Mouse (Mus musculus) gonadal fat pad, adult 2 months (tissue): ENCODE data around the gene Fads1. TPM values are rescaled to one million over a fixed set of nuclear protein-coding genes. Genes with fewer than 3 reads are reported as not detected.
A peak's percentile ranks its signal among the peaks of the same experiment; 100 is the strongest.
"Not testable (repeated sequence)": the region's sequence is repeated elsewhere in the genome, so short reads cannot be mapped to it uniquely, and the experiment has no call there.

ENCODE experiments used
- DNase-seq: peaks from one replicate; pipeline ENCODE4 v3.0.0-alpha.2; 2012; ENCODE audit warnings: low read depth
- polyA plus RNA-seq: library from polyadenylated mRNA; depleted of rRNA; stranded (reverse); fragments of >200 nt; gene quantifications from 2 replicates; pipeline ENCODE4 v1.2.3, GENCODE M21; 2012; rRNA removed

Fads1 gene
- polyA plus RNA-seq: 111 and 198 TPM in 2 replicates

DNA sequence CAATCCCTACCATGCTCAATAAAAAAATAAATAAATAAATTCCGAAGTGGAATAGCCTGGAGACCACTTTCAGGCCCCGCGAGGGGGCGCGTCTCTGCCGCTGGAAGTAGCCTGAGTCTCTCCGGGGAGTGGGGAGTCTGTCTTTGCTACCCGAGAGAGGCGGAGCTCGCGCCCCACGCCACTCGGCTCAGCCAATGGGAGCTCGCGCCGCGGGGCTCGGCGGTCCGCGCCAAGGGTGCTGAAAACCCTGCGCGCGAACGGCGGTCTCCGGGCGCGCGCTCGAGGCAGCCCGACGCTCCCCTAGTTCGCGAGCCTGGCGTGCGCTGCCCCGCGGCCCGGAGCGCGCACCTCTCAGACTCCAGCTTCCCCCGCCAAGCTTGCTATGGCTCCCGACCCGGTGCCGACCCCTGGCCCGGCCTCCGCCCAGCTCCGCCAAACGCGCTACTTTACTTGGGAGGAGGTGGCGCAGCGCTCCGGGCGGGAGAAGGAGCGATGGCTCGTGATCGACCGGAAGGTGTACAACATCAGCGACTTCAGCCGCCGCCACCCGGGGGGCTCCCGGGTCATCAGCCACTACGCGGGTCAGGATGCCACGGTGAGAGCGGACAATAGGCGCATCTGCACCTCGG is at the start of gene Fads1:
Fads1 (plus strand) TSS at position 219 of the 629 bp plus-strand sequence.
- no peak for DNase-seq

DNA sequence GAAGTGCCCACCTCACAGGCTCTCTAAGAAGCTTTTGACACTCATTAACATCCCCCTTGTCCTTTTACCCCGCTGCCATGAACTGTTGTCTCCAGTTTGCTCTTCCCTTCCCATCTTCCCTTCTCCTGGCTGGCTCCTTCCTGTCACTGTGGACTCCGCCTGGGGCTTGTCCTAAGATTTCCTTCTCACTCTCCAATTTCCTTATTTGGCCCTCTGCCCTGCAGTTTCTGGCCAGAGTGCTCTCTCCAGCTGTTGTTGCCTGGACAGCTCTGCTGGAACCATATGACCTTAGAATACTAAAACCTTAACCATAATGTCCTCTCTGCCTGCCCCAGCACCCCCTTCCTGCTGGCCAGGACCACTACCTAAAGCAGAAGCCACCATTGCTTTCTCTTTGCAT is 48.0 kb upstream of the Fads1 start:
- no peak for DNase-seq

DNA sequence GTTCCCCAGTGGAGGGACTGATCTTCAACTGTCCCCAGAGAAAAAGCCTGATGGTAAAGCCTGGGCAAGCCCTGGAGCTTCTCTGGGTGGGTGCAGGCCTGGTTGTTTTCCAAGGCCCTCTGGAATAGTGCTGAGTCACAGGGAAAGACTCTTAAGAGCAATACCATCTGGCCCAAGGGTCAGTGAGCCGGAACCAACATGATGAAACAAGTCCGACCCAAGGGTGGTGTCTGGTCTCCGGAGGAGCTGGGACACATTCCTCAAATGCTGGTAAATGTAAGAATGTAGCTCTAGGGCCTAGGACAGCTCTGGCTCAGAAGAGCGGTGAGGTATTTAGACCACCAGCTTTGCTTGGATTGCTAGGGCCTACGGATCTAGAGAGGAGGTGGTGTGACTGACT is 45.3 kb upstream of the Fads1 start:
- DNase-seq: no peak

DNA sequence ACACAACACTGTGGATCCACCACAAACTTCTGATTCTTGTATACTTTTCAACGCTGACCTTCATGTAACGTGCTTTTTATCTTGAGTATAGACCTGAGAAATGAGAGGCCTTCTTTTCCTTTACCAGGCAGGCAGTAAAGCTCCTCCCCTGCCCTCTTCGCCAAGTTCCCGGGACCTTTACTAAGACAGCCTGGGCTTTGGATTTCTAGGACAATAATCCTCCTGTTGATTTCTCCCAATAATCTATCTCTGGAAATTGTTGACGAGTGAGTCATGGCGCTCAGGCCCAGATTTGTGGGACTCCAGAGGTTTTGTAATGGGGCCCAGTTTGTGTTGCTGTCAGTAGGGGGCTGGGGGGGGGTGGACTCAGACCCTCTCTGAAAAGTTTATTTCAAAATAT is 43.0 kb upstream of the Fads1 start:
- no peak for DNase-seq

DNA sequence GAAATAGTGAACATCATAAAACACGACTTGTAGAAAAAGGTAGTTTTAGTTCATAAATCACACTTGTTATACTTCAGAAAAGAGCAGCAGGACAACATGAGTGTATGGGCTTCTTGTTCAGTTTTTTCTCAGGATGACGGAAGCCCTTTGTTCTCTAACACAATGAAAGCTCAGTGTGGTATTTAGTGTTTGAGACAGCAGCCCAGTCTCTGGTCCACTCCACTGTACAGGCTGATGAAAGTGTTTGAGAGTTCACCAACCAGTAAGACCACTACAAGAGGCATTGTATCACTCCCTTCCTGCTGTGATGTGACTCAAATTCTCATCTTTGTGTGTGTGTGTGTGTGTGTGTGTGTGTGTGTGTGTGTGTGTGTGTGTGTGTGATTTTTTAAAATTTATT is 39.0 kb upstream of the Fads1 start:
- no peak for DNase-seq

DNA sequence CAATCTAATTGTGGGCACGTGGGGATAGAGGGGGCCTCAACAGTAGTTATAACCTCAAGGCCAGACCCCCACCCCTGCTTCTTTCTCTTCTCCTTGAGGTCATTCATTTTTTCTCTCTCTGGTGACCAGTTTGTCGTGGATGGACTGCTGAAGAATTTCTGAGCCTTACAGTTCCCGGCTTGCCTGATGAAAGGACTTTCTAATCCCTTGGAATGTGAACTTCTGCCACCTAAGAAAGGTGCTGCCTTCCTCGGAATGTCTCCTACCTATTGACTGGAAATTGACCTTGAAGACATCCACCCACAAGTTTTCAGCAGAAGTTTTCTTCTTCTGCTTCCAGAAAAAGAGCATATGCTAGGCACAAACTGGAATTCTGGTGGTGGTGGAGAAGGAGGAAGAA is 38.2 kb upstream of the Fads1 start:
- DNase-seq: no peak

DNA sequence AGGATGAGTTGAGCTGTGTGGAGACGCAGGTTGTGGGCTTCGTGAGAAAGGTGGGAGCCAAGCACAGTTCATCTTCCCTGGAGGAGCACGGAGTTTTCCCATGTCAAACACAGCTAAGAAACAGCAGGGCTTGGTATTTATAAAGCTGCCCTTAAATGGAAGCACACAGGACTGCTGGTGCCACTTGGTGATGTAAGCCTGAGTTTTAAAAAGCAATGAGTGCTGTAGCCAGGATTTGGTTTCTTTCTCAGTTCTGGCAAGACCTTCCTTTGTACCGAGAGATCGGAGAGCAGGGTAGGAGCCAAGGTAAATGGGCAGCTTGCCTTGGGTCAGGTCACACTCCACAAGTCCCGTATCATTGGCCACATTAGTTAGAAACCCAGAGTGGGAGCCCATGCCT is 34.1 kb upstream of the Fads1 start:
- no peak for DNase-seq

DNA sequence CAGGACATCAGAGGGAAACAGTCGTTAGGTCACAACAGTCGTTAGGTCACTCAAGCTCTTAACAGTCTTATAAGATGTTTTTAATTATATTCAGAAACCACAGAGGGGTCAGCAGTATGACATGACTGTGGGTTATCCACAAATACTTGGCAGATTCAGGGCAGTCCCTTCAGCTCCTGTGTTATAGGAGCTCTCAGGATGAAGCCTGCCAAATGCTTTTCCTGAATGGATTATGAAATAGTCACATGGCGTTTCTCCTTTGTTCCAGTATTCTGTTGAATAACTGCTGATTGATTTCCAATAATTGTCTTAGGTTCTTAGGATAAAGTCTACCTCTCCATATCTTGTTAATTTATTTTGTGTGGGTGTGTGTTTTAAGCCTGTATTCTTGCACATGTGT is 33.5 kb upstream of the Fads1 start:
- no peak for DNase-seq

DNA sequence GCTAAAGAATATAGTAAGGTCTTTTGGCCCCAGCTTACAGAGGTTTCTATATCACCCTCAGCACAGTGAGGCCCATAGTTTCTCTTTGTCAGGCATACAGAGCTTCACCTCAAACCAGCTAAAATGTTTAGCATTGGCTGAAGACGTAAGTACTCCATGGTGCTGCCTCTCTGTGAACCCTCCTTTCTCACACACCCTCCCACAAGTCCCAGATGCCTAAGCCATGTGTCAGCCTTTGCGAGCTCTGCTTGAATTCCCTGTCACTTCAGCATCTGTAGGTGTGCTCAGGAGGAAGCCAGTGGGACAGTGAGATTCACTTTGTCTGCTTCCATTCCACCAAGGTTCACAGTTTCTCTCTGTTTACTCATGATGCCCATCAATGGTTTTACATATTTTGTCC is 25.0 kb upstream of the Fads1 start:
- DNase-seq: no peak

DNA sequence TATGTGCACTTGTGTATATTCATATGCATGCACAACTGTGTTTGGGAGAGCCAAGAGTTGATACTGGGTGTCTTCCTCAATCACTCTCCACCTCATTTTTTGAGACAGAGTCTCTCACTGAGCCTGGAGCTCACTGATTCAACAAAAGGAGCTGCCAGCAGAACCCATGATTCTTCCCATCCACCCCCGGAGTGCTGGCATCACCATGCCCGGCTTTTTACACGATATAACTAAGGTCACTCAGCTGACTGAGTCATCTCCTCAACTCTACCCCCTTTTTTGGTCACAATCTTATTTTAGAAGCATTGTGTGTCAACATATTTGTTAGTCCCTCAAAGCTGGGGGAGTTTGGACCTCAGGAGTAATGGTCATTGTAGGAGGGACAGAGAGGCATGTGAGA is 18.8 kb upstream of the Fads1 start:
- no peak for DNase-seq

DNA sequence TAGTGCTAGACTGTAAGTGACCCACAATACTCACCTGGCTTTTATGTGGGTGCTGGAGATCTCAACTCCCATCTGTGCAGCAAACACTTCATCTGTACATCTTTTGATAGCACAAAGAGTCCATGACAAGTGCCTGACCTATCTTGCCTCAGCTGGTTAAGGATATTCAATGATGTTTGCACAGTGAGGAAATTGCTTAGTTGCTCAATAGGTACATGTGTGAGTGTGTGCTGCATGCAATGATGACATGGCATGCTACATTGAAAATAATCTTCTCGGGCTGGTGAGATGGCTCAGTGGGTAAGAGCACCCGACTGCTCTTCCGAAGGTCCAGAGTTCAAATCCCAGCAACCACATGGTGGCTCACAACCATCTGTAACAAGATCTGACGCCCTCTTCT is 16.8 kb upstream of the Fads1 start:
- not testable (repeated sequence) for DNase-seq

DNA sequence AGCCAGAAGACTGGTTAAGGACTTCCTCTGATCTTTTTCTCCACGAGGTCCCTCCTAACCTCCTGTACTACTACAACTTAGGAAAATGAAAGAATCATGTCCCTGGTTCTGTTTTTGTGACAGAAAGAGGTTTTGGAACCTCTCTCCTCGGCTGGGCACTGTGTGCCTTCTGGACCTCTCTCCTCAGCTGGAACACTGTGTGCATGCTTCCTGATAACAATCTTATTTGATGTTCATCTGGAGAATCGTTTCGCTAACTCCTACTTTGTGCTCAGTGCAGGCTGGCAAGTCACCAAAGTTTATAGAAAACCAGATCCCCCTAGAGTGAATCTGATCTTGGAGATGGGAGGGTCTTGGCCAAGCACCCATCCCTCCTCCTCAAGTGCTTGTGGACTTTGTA is 15.6 kb upstream of the Fads1 start:
- peak; percentile 56 for DNase-seq

DNA sequence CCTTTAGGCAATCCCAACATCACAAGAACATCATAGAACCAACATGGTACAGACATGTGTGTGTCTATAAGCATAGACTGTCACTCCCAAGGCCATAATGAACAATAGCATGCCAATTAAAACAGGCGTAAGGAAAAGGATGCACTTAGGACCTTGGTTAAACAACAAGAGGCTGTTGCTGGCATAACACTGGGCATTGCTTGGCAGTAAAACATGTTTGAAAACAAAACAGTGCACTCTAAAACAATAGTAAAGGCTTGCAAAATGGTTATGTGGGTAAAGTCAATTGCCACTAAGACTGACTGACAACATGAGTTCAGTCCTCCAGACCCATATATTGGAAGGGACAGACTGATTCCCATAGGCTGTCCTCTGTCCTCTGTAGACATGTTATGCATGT is 14.7 kb upstream of the Fads1 start:
- no peak for DNase-seq

DNA sequence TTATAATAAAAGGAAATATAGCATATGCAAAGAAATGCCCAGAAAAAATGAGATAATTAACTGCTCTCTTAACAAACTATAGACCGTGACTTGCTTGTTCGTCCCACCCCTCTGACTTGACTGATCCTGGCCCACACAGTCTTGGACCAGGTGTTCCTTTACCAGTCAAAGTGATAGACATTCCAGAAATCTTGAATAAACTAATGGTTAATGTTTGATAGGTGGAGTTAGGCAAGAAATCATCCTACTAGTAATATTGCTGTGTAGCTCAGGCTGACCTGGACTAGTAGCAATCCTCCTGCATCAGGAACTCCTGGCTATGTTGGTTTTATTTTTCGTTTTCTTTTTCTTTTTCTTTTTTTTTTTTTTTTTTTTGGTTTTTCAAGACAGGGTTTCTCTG is 14.2 kb upstream of the Fads1 start:
- DNase-seq: no peak

DNA sequence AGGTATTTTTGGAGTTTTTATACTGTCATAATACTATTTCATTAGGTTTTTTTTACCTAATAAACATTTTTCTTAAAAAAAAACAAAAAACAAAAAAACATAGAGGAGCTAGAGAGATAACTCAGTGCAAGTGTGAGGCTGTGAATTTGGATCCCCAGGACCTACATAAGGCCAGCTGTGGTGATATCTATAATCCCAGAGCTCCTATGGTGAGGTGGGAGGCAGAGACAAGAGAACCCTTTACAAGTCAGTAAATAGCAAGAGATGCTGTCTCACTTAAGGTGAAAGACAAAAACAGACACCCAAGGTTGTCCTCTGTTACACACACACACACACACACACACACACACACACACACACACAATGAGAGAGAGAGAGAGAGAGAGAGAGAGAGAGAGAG is 13.5 kb upstream of the Fads1 start:
- DNase-seq: no peak

DNA sequence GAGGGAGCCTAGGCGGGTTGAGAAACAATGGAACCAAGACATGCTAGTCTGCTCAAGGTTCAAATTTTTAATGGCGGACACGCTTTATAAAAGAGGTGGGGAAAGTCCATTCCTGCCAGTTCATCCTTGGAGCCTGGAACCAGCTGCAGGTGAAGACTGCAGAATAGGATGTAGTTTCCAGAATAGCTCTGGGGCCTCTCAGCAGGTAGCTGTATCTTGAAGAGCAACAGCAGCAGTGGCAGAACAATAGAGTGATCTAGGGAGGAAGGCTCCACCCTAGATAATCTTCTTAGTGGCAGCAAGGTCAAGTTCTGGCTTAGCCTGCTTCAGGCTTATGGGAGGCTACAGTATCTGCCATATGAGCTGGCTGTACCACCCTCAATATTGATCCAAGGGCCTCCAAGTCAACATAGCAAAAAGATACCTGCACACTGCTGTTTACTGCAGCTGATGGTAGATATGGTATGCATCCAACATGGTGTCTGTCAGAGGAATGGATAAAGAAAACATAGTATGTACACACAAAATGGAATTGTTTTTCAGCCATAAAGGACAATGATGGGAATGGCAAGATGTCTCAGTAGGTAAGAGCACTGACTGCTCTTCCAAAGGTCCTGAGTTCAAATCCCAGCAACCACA is 12.9 kb upstream of the Fads1 start:
- not testable (repeated sequence) for DNase-seq

DNA sequence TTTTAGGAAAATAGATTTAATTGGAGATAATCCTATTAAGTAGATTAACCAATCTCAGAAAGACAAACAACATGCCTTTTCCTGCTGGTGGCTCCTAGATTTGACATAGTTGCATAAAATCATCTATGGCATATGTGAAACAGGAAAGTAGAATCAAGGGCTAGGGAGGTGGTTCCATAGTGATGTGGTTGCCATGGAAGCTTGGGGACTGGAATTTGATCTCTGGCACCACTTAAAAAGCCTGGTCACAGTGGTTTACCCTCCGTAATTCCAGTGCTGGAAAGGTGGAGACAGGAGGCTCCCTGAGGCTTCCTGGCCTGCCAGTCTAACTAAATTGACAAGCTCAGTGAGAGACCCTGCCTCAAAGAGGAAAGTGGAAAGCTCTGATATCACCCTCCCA is 12.2 kb upstream of the Fads1 start:
- DNase-seq: no peak

DNA sequence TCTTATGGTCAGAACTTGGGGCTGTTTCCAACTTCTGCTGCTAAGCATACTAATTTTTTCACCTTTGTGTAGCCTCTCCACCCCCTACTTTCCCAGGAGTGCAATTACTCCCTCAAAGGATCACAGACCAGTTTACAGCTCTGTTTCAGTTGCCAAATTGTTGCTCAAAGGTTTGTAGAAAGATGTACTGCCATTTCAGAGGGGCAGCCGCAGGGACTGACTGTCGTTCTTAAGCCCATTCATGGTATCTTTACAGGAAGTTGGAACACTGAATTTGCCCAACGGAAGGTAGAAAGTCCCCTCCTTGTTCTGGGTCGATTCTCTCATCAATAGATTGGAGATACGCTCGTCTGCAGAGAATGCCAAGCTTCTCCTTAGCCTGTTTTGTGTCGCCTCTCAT is 11.3 kb upstream of the Fads1 start:
- peak; percentile 94 for DNase-seq

DNA sequence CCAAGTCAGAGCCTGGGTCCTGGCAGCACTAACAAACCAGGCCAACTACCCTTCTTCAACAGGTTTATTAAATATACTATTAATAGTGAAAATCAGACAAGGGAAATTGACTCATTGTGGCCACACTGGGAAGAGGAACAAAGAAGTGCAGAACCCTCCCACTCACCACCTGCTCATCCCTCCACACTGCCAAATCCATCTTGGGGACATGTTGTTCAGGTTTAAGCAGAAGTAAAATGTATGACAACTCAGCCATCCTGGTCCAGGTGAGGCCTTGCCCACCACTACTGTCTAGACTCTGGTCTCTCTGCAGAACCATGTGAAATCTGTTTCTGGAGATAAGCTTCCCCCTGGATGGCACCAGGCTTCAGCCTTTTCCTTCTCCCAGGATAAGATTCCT is 10.8 kb upstream of the Fads1 start:
- peak; percentile 70 for DNase-seq

DNA sequence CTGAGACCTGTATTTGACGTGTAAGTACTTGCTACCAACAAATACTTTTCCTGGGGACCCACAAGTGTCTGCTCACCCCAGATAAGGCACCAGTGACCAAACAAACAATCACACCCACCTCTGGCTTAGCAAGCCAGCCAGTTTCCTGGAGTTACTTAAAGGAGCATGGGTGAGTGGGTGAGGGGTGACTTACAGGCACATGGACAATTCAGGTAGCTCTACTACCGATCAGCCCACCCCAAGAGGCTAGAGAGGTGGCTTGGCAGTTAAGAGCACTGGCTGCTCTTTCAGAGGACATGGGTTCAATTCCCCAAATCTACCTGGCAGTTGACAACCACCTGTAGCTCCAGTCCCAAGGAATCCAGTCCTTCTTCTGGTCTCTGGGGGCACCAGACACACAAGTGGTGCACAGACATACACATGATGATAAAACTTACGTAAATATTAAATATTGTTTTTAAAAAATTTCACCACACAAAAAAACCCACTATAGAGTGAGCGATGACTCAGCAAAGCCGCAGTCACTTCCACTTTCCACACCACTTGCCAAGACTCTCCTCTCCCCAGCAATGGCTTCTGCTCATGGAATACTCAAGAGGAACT is 9.5 kb upstream of the Fads1 start:
- no peak for DNase-seq

DNA sequence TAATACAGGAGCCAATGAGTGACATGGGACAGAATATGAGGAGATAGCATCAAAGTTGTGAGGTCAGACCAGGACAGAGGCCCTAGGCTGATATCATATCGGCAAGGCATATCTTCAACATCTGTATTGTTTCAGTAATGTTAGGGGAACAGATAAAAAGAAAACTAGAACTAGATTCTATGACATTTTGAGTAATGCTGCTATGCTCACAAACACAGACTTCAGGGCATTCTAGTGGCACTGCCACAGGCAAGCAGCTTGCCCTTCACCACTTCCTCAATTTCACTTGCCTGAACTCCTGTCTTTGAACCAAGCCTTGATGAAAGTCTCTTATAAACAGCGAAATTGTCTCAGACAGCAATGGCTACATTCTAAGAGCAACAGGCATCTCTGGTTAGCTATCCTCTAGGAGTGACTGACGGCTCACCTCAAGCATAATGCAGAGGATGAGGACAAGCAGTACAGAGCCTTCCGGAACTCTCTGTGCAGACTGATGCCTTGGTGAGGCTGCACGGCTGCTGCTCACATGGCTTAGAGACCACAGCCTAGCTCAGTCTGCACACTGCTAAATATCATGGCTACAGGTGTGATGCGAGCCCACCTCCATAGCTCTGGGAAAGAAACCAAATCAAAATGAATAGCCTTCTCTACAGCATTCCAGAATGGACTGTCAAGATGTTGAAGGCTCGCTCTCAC is 8.7 kb upstream of the Fads1 start:
- DNase-seq: no peak

DNA sequence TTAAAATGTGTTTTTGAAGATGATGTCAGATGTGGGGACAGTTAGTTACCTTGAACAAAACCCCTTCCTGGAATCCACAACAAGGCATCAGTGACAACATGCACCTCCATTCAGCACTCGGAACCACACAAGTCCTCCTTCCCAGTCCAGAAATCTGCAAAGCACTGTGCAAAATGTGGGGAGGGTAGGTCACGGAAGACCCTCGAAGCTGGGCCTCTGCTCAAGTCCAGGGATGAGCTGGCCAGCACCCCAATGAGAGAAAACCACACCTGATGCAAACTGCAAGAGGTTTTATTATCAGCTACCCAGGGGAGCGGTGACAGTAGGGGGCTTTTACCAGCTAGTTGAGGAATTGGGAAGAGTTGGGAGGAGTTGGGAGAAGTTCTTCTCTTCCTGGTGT is 7.7 kb upstream of the Fads1 start:
- DNase-seq: no peak

DNA sequence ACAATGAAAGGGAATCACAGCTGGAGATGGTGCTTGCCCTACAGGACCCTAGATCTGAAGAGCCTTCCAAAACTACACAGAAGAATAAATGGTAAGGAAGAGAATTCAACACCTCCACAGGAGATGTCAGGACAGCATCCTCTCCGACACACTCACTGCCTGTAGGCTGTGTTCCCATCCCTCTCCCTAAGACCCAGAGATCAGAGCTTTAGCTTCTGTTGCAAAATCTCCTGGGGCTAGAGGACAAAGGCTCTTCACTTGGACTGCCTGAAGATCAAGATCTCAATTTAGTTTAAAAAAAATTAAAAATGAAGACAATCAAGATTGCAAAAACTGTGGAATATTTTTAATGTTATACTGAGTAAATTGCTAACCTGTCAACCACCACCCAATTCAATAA is 6.2 kb upstream of the Fads1 start:
- peak; percentile 94 for DNase-seq
